Mouse (Mus musculus) brain, embryonic 14.5 days (tissue): Measurements from ENCODE around the gene Plekha6.

Experiments used
- CTCF ChIP-seq: fragments of 200-500 bp; IDR thresholded peaks from 2 replicates; pipeline ENCODE4 v1.5.1; 2012; ENCODE audit warnings: inconsistent platforms, mild to moderate bottlenecking, moderate library complexity, borderline replicate concordance; ENCODE audit not compliant: insufficient read depth, insufficient read length; ENCODE audit errors: extremely low read depth
- POLR2A ChIP-seq: fragments of 200-500 bp; IDR thresholded peaks from 2 replicates; pipeline ENCODE4 v1.6.1; 2012; ENCODE audit warnings: mild to moderate bottlenecking, inconsistent platforms, borderline replicate concordance; ENCODE audit not compliant: poor library complexity, insufficient read depth, insufficient read length, severe bottlenecking; ENCODE audit errors: extremely low read depth

DNA sequence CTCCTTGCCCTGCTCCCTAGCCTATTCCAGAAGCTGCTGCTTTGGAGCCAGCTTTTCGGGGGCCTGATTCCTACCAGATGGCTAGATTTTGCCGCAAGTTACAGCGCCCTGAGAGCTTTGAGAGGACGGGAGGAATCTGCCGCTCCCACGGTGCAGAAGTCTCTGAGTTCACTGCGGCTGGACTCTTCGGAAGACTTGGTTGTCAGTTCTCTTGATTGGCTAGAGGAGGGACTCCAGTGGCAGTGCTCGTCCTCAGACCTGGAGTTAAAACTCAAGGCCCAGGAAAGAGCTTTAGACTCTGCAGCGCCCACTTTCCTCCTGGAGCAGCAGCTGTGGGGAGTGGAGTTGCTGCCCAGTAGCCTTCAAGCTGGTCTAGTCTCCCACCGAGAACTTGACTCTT is 32.1 kb upstream of the Plekha6 start:
- TF ChIP-seq CTCF = no peak
- no peak for TF ChIP-seq POLR2A
